Mouse (Mus musculus) v-Abl transformed pro-B cells (cell line): ENCODE results near the gene Aldoart1.

Experiments used
- in situ Hi-C, 2 experiments: fragments of 400-800 bp; cut with MboI; formaldehyde crosslinking; loops; one replicate each; pipeline ENCODE4 v1.15.1; 2025; ENCODE audit not compliant: unreplicated experiment in 2 of 2

Aldoart1 gene

GRCm38 (mm10) chr4:72852534-72852933 lies at the start of gene Aldoart1:
Aldoart1 (minus strand) TSS chr4:72852634.
- in situ Hi-C loops, result no loop called here

DNA sequence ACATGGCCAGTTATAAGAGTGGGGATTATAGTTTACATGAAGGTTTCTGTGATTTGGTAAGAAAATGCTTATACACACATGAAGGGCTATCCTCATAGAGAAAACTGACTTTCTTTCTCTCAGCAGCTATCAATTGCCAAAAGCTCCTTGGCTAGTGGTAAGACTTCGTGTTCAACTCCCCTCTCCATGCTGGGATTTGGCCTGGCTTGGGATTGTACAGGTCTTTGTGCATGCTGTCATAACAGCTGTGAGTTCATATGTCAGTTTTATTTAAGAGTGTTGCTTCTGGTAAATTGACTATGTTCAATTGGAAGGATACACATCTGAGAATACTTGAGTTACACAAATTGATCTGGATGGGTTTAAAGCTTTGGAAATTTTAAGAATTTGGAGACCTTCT lies 49.1 kb upstream of the Aldoart1 start:
- in situ Hi-C loops, result no loop called here

DNA sequence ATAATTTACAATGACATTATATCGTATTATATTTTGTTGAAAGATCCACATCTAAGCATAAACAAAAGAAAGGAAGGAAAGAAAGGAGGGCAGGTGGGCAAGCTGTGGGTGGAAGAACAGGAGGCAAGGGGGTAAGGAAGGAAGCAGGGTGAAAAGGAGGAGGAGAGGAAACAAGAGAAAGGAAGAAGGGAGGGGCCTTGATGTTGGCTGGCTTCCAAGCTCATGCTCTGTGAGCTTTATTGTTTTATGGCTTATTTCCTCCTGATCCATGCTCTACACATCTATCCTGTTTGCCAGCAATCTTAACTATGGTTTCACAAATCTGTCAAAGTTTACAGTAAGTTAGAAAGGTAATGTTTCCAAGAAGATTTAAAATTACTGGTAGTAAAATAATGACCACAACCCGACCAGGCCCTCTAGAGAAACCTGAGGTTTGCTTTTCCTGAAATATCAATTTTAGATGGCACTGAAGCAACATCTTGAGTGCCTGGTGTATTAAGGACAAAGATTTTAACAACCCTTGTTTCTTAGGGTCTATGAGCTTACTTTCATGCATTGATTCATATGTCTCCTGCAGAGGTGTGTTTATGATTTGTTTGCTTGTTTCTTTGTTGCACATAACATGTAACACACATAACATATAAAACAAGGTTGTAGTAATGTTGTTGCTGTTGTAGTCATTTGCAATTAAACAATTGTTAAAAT lies 13.1 kb upstream of the Aldoart1 start:
- in situ Hi-C loops, result no loop called here

DNA sequence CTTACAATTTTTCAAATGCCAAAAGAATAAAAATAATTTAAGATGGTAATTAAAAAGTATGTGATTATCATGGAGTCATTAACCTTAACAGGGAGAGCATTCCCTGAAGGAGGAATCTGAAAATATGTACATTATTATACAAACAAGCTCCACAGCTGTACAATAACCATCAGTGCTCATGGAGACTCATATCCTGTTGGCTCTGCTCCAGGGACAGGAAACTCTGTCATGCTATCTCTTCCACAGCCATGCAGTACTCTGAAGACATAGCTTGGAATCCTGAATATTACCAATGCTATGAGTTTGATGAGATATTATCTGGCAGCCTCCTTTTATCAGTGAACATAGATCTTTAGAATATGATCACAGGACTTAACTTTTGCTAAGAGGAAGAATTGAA lies 8.2 kb downstream of the Aldoart1 start:
- in situ Hi-C loops, result no loop called here

DNA sequence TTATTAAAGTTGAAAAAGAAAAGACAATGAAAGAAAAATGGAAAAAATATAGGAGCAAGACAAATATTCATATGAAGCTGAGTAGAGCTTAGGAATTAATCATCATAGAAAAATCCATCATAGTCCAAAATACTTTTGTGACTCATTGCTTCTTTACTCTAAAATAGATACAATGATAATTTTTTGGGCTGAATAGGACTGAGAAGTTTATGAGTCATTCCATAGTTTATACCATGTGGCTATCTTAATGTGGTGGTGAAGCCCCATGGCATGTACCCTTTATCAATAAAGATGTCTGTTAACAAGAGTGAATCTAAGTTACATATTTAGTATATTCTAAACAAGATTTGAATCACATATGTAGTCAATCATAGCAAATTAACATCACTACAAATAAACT lies 9.4 kb downstream of the Aldoart1 start:
- in situ Hi-C loops, result no loop called here

DNA sequence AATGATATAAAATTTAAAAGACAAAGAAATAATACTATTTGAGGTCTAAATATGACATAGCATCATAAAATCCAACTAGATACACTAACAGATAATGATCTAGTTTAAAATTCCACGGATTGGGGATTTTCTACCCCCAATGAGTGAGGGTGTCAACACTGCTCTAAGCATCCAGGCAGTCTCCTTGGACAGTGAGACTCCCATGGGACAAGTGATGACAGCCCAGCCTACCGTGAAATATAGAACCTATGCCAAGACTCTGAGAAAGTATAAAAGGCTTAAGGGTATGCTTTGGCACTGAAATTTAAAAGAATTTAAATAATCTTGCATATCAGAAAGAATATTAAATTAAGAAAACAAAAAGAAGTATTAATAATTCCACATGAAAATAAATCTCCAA lies 16.0 kb downstream of the Aldoart1 start:
- in situ Hi-C loops, result no loop called here

DNA sequence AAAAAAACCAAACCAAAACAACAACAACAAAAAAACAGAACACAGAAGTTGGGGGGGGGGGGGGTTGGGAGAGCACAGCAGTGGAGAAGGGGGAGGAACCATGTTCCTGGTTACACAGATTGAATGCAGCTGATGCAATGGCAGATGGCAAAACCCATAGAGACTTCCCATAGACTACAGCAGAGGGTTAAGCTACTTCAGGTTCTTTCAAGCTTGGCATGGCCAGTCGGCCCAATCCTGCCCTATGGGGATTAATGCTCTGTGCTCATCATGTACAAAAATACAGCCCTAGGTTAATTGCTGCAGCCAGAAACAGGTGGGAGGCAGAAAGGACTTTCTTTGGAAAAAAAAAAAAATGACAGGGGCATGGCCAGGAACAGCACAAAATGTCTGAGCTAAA lies 17.0 kb downstream of the Aldoart1 start:
- in situ Hi-C loops, result no loop called here

DNA sequence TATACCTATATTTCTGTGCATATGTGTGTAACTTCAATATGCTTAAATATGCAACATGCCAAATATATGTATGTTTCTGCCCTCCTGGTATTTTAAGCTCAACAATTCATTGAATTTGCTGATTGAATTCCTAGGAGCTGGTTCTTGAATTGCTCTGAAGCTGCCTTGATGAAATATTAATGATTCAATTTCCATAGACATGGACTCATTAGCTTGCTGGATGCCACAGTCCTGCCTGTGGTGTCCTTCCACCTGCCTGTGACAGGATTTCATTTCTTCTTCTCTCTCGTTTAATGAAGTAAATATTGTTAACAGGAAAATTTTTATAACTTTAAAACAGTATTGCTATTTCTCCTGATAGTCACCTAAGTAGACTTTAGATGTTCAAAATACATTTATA lies 51.6 kb downstream of the Aldoart1 start:
- in situ Hi-C loops, result no loop called here
